Mouse (Mus musculus): ENCODE measurements at regions not wholly inside any gene's neighbourhood (a gene's known extent, or its start where the extent isn't known, plus 50 kb on each side); places are given as distances from the start of the nearest gene placed in this dataset.

GRCm38 (mm10) chr11:63570646-63571045, 351.4 kb downstream of the Hs3st3b1 start:
- no peaks in the 10 kb centered on the region for H3K9me3 ChIP-seq (ENCODE audit: control insufficient read depth)
- no peak overlapping the region for H3K27ac ChIP-seq (ENCODE audit: low read depth, low read length)
- no peak for ATAC-seq
- no peaks in the 10 kb centered on the region for H3K27me3 ChIP-seq (replicated peaks; ENCODE audit: control insufficient read depth, insufficient read depth, low read length)
- no peak overlapping the region for H3K4me3 ChIP-seq (ENCODE audit: low read depth, low read length)
- TF ChIP-seq CTCF (IDR thresholded peaks at IDR 0.05; ENCODE audit: low read depth): no peak
- no peaks in the 10 kb centered on the region for H3K4me1 ChIP-seq (replicated peaks; ENCODE audit: control insufficient read depth, insufficient read depth, low read length)
- H3K36me3 ChIP-seq (ENCODE audit: control insufficient read depth, insufficient read depth): no peaks in the 10 kb centered on the region
- H3K9ac ChIP-seq (ENCODE audit: low read depth, low read length): no peak overlapping the region
- H3K4me2 ChIP-seq (replicated peaks; ENCODE audit: low read depth): no peak overlapping the region
- WGBS: 92% methylated on average over 1 of the region's 1 CpGs

GRCm38 (mm10) chr11:63573271-63573670, 348.8 kb downstream of the Hs3st3b1 start:
- TF ChIP-seq CTCF (IDR thresholded peaks at IDR 0.05; ENCODE audit: low read depth): no peak
- H3K9ac ChIP-seq (ENCODE audit: low read depth, low read length): no peak overlapping the region
- H3K4me3 ChIP-seq (ENCODE audit: low read depth, low read length): no peak overlapping the region
- ATAC-seq: no peak
- H3K9me3 ChIP-seq (ENCODE audit: control insufficient read depth): no peaks in the 10 kb centered on the region
- WGBS: 28% methylated on average over 2 of the region's 2 CpGs
- H3K27me3 ChIP-seq (replicated peaks; ENCODE audit: control insufficient read depth, insufficient read depth, low read length): no peaks in the 10 kb centered on the region
- no peak overlapping the region for H3K27ac ChIP-seq (ENCODE audit: low read depth, low read length)
- no peak overlapping the region for H3K4me2 ChIP-seq (replicated peaks; ENCODE audit: low read depth)
- H3K4me1 ChIP-seq (replicated peaks; ENCODE audit: control insufficient read depth, insufficient read depth, low read length): no peaks in the 10 kb centered on the region
- H3K36me3 ChIP-seq (ENCODE audit: control insufficient read depth, insufficient read depth): no peaks in the 10 kb centered on the region

GRCm38 (mm10) chr11:63583321-63583720, 338.8 kb downstream of the Hs3st3b1 start:
- no peak overlapping the region for H3K27ac ChIP-seq (ENCODE audit: low read depth, low read length)
- no peaks in the 10 kb centered on the region for H3K9me3 ChIP-seq (ENCODE audit: control insufficient read depth)
- H3K9ac ChIP-seq (ENCODE audit: low read depth, low read length): no peak overlapping the region
- no peak for TF ChIP-seq CTCF (IDR thresholded peaks at IDR 0.05; ENCODE audit: low read depth)
- H3K4me1 ChIP-seq (replicated peaks; ENCODE audit: control insufficient read depth, insufficient read depth, low read length): no peaks in the 10 kb centered on the region
- H3K4me3 ChIP-seq (ENCODE audit: low read depth, low read length): no peak overlapping the region
- H3K36me3 ChIP-seq (ENCODE audit: control insufficient read depth, insufficient read depth): no peaks in the 10 kb centered on the region
- no peak for ATAC-seq
- no peaks in the 10 kb centered on the region for H3K27me3 ChIP-seq (replicated peaks; ENCODE audit: control insufficient read depth, insufficient read depth, low read length)
- H3K4me2 ChIP-seq (replicated peaks; ENCODE audit: low read depth): no peak overlapping the region
- WGBS: 76% methylated on average over 3 of the region's 3 CpGs

- Histone ChIP-seq H3K4me3 (ENCODE audit: low read depth, low read length) (no peak overlapping the region), H3K4me1 (replicated peaks; ENCODE audit: control insufficient read depth, insufficient read depth, low read length) (no peaks in the 10 kb centered on the region), H3K36me3 (ENCODE audit: control insufficient read depth, insufficient read depth) (no peaks in the 10 kb centered on the region), H3K27me3 (replicated peaks; ENCODE audit: control insufficient read depth, insufficient read depth, low read length) (no peaks in the 10 kb centered on the region), H3K9me3 (ENCODE audit: control insufficient read depth) (no peaks in the 10 kb centered on the region), H3K4me2 (replicated peaks; ENCODE audit: low read depth) (no peak overlapping the region), H3K9ac (ENCODE audit: low read depth, low read length) (no peak overlapping the region), H3K27ac (ENCODE audit: low read depth, low read length) (no peak overlapping the region)
- 82% methylated on average over 8 of the region's 8 CpGs for WGBS
- no peak for ATAC-seq
- no peak for TF ChIP-seq CTCF (IDR thresholded peaks at IDR 0.05; ENCODE audit: low read depth)
Observed at GRCm38 (mm10) chr11:63585216-63585869, 336.7 kb downstream of the Hs3st3b1 start.

GRCm38 (mm10) chr11:63620220-63620619, 301.9 kb downstream of the Hs3st3b1 start:
- no peak for ATAC-seq
- WGBS: 84% methylated on average over 4 of the region's 4 CpGs
- H3K4me2 ChIP-seq (replicated peaks; ENCODE audit: low read depth): no peak overlapping the region
- H3K9ac ChIP-seq (ENCODE audit: low read depth, low read length): no peak overlapping the region
- no peaks in the 10 kb centered on the region for H3K27me3 ChIP-seq (replicated peaks; ENCODE audit: control insufficient read depth, insufficient read depth, low read length)
- H3K9me3 ChIP-seq (ENCODE audit: control insufficient read depth): no peaks in the 10 kb centered on the region
- no peaks in the 10 kb centered on the region for H3K36me3 ChIP-seq (ENCODE audit: control insufficient read depth, insufficient read depth)
- no peak overlapping the region for H3K4me3 ChIP-seq (ENCODE audit: low read depth, low read length)
- no peak overlapping the region for H3K27ac ChIP-seq (ENCODE audit: low read depth, low read length)
- TF ChIP-seq CTCF (IDR thresholded peaks at IDR 0.05; ENCODE audit: low read depth): no peak
- no peaks in the 10 kb centered on the region for H3K4me1 ChIP-seq (replicated peaks; ENCODE audit: control insufficient read depth, insufficient read depth, low read length)

- H3K27ac ChIP-seq (ENCODE audit: low read depth, low read length): no peak overlapping the region
Observed at GRCm38 (mm10) chr11:63630336-63630735, 291.8 kb downstream of the Hs3st3b1 start.

GRCm38 (mm10) chr11:63657057-63657456, 265.0 kb downstream of the Hs3st3b1 start:
- H3K4me2 ChIP-seq (replicated peaks; ENCODE audit: low read depth): no peak overlapping the region
- ATAC-seq: no peak
- WGBS: 79% methylated on average over 9 of the region's 9 CpGs
- H3K27me3 ChIP-seq (replicated peaks; ENCODE audit: control insufficient read depth, insufficient read depth, low read length): no peaks in the 10 kb centered on the region
- no peaks in the 10 kb centered on the region for H3K9me3 ChIP-seq (ENCODE audit: control insufficient read depth)
- H3K9ac ChIP-seq (ENCODE audit: low read depth, low read length): no peak overlapping the region
- no peaks in the 10 kb centered on the region for H3K36me3 ChIP-seq (ENCODE audit: control insufficient read depth, insufficient read depth)
- no peak overlapping the region for H3K4me3 ChIP-seq (ENCODE audit: low read depth, low read length)
- no peak overlapping the region for H3K27ac ChIP-seq (ENCODE audit: low read depth, low read length)
- H3K4me1 ChIP-seq (replicated peaks; ENCODE audit: control insufficient read depth, insufficient read depth, low read length): no peaks in the 10 kb centered on the region
- no peak for TF ChIP-seq CTCF (IDR thresholded peaks at IDR 0.05; ENCODE audit: low read depth)

More at GRCm38 (mm10) chr11:63630336-63630735, 291.8 kb downstream of the Hs3st3b1 start:
- Histone ChIP-seq H3K4me2 (replicated peaks; ENCODE audit: low read depth) (no peak overlapping the region), H3K4me3 (ENCODE audit: low read depth, low read length) (no peak overlapping the region), H3K27me3 (replicated peaks; ENCODE audit: control insufficient read depth, insufficient read depth, low read length) (no peaks in the 10 kb centered on the region), H3K36me3 (ENCODE audit: control insufficient read depth, insufficient read depth) (no peaks in the 10 kb centered on the region), H3K9ac (ENCODE audit: low read depth, low read length) (no peak overlapping the region), H3K9me3 (ENCODE audit: control insufficient read depth) (no peaks in the 10 kb centered on the region), H3K4me1 (replicated peaks; ENCODE audit: control insufficient read depth, insufficient read depth, low read length) (no peaks in the 10 kb centered on the region)
- no peak for TF ChIP-seq CTCF (IDR thresholded peaks at IDR 0.05; ENCODE audit: low read depth)
- 72% methylated on average over 11 of the region's 11 CpGs for WGBS
- no peak for ATAC-seq

All from intestine, postnatal 0 days (tissue).